Mouse (Mus musculus): Measurements from ENCODE around the gene Rab5c.

Rab5c gene

GRCm38 (mm10) chr11:100750127-100750526 lies 12.1 kb upstream of the Rab5c start:
- no peak for DNase-seq

DNA sequence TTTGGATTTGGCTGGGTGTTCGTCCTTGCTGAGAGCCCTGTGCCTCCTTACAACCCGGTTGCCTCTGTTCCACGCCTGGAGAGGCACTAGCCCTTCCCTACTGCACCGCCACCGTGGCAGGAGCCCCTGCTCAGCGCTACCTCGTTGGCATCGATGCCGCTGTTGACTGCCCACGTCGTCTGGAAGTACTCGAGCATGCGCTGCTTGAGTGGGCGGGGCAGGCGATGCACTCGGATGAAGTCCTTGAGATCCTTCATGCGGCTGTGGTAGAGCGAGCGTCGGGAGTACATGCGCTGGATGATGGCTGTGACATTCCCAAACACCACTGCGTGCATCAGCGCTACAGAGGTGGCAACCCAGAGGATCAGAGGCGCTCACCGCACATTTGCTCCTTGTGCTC lies 11.5 kb upstream of the Rab5c start:
- DNase-seq, result no peak

- no peak for DNase-seq
These were observed 10.6 kb upstream of the Rab5c start for GRCm38 (mm10) chr11:100748620-100749019.

DNA sequence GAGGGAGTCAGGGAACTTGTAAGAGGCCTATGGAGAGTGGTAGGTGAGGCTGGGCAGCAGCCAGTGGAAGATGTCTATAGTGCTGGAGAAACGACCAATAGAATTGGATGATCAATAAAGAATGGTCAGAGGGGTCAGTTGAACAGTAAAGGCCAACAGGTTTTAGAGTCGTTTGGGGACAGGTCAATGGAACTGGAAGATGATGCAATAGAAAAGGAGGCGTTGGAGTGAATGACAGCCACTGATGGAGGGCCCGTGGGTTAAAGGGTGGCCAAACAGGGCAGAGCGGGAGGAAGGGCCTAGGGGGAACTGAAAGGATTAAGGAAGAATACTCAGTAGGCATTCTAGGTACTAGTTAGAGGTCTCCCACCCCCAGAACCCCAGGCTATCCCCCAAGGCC lies 9.1 kb upstream of the Rab5c start:
- DNase-seq, result no peak

GRCm38 (mm10) chr11:100746546-100746945 lies 8.5 kb upstream of the Rab5c start:
- DNase-seq, result no peak

DNA sequence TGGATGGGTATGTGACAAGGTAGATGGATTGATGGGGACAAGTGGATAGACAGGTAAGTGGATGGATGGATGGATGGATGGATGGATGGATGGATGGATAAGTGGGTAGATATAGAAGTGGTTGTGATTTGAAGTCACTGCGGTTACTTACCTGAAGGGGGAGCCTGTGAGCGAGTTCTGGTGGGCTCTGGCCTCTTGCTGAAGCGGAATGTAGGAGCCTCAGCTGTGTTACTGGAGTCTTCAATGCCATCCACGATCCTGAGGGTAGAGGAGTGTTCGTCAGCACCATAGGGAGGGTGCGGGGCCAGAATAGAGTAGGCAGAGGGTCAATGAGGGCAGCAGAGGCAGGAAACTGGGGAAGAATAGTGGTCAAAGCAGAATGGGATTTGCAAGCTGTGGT lies 7.1 kb upstream of the Rab5c start:
- DNase-seq, result peak; percentile 67

GRCm38 (mm10) chr11:100741348-100741747 lies 3.3 kb upstream of the Rab5c start:
- no peak for DNase-seq

- DNase-seq, result no peak
These were observed 734 bp upstream of the Rab5c start for GRCm38 (mm10) chr11:100738749-100739148.

- DNase-seq, result no peak
These were observed 796 bp downstream of the Rab5c start for GRCm38 (mm10) chr11:100737105-100737733.

DNA sequence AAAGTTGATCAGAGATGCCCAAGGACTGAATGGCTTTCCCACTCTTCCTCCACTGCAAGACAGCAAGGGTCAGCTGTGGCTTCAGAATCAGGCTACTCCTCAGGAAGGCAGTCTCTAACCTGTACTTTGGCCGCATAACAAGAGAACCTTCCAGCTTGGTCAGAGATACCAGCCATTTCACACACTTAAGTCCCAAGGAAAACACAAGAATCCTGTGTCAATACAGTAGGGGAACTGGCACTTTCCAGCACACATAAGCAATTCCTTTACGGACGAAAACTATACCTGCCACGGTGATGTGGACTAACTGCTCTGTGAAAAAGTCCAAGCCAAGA lies 1.3 kb downstream of the Rab5c start:
- no peak for DNase-seq

DNA sequence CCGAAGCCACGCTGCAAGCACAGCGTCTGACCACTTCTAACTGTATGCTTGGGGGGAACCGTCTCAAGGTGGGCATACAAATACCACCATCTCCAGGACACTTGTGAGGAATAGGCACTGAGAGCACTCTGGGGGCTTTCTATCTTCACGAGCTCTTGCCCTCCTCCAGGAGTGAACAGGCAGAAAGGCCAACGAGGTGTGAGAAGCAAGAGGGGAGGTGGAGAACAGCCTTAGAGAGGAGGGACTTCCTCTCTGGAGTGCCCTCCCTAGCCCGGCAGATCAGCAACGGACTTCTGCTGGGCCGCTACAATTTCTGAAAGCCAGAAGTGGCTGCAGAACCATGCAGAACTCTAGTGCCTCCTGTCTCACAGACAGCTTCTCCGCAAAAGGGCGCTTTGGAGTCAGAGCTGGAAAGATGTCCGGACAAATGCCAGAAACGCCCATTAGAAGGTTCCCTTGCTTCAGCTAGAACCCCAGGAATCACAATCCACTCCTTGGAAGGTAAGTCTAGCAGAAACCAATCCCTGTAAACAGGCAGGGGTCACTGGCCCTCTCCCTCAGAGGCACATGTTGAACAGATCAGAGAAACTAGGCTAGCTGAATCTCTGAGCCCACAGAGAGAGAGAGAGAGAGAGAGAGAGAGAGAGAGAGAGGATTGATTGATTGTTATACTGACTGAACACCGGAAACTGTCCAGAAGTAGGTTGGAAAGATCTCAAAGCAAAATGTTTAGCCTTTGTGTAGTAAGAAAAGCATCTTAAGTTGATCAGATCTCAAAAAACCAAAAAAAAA lies 1.9 kb downstream of the Rab5c start:
- DNase-seq, result no peak

GRCm38 (mm10) chr11:100735134-100735865 lies 2.7 kb downstream of the Rab5c start:
- DNase-seq, result no peak

GRCm38 (mm10) chr11:100730477-100731205 lies 7.4 kb downstream of the Rab5c start:
- no peak for DNase-seq

DNA sequence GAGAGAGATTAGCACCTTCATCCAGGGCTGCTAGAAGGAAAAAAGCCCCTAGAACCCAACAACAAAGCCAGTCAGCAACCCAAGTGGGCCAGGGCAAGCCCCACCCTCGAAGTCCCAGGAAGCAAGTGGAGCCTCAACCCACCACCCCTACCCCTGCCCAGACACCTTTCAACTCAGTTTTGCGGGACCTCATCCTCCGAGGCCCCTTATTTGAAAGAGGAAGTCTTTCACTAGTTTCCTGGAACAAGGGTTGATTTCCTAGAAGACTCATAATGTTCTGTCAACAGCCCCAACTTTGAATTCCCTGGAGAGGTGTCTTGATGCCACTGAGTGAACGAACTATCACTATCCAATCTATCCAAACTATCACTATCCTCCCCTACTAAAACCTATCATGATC lies 8.0 kb downstream of the Rab5c start:
- DNase-seq, result no peak

DNA sequence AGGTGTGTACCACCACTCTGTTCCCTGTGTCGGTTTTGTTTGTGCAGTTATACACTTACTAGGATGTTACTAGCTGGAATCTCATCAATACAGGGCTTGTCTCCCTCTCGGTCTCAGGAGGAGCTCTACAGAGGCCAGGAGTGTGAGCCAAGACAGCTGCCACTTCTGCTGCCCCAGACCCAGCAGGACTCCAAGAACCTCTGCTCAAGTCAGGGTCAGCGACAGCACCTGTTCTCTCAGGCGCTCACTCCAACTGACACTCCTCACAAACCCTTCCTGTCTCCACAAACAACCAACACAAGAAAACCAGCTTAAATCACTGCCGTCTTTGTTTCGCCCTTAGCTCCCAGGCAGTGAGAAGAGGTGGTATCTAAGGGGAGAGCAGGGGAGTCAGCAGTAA lies 9.4 kb downstream of the Rab5c start:
- no peak for DNase-seq

- DNase-seq, result no peak
These were observed 10.8 kb downstream of the Rab5c start for GRCm38 (mm10) chr11:100727201-100727600.

DNA sequence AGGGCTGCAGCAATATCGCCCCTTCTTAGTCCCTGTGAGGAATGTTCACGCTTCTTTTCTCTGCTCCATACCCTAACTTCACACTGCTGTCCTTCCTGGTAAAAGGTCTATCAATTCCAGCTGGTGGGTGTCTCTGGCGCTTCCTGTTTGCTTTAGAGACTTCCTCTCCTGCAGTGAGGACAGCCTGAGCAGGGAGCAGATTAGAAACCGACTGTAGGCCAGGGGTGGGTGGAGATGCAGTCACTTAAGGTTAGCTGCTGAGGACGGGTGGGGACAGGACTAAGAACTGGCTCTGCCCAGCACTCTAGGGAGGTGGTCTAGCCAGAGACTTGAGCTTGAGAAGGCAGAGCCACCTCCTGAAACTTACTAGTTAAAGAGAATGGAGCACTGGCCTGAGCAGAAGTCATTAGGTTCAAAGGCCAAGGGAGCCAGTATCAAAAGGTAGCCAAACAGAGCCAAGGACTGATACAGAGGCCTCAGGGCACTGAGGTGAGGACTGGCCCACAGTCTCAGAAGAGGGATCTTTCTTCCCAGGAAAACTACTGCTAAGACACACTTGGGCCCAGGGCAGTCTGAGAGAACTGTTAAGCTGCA lies 13.0 kb downstream of the Rab5c start:
- DNase-seq, result no peak

- no peak for DNase-seq
These were observed 15.5 kb downstream of the Rab5c start for GRCm38 (mm10) chr11:100722493-100723028.

DNA sequence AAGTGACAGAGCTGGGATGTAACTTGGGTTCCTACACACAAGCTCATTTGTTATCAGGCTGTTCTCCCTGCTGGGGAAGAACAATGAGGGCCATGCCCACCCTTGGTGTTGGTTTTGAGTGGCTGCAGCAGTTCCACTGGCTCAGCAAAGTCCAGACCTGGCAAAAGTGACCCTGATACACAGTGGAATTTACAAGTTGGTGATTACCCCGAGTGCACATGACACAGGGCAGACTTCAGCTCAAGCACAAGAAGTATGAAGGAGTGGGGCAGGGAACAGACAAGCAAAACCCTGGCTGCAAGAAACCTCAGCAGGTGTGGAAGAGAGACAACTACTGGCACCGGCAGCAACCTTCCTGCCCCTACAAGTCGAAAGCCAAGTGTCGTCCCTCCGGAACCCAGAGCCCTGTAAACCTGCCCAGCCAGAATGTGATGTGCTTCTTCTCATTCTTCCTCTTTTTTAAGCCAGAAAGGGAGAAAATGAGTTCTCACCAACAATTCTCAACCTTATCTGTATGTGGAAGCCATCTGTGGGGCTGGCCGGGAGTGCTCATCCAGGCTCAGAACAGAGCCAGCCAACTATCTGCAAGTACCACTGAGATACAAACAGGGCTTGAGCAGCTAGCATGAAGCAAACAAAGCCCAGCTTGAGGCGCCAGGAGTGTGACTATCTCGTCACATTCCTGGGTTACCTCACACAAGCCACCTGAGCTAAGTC lies 16.1 kb downstream of the Rab5c start:
- no peak for DNase-seq

DNA sequence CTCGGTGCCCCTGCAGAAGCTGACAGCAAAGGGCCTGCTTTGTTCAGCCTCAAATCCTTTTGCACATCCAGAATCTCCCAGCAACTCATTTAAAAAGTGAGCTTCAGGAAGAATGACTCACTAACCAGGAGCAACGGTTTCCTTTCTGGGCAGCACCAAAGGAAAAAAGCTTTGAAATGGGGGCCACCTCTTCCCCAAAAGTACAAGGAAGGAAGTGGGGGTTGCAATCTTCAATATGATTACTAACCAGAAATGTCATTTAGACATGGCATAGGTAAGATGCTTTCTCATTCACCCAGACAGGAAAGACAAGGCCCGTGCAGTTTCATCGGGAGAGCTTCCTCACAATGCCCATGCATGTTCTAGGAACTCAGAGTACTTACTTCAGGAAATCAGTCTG lies 16.8 kb downstream of the Rab5c start:
- no peak for DNase-seq

- DNase-seq, result no peak
These were observed 17.7 kb downstream of the Rab5c start for GRCm38 (mm10) chr11:100720345-100720744.

DNA sequence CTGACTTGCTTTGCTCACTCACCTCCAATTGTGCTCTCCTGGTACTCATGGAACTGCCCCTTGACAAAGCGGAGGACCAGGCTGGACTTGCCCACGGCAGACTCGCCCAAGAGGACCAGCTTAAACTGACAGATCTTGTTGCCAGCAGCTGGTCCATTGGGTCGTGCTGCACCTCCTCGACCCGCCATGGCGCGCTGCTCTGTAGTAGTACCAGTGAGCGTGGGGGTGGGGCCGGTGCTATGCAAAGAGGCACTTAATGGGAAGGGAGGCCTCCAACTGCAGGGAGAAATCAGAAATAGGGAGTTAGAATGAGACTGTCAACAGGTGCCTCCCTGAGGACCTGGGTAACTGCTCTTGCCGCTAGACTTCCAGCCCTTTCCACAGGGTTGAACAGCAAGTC lies 18.1 kb downstream of the Rab5c start:
- no peak for DNase-seq

All from thymus, postnatal 25 days (tissue).